Mouse (Mus musculus) cerebellum, adult 2 months (tissue): Measurements from ENCODE around the gene Tbc1d9b.
A peak's percentile ranks its signal among the peaks of the same experiment; 100 is the strongest.

Experiments used
- CTCF ChIP-seq: fragments of 200-500 bp; IDR thresholded peaks from 2 replicates; pipeline ENCODE4 v1.5.1; 2011; ENCODE audit warnings: low read depth, mild to moderate bottlenecking, control low read depth, low read length, moderate library complexity, borderline replicate concordance; ENCODE audit not compliant: insufficient read depth
- POLR2A ChIP-seq: fragments of 200-500 bp; IDR thresholded peaks from 2 replicates; pipeline ENCODE4 v1.6.1; 2011; ENCODE audit warnings: low read length, control low read depth, borderline replicate concordance; ENCODE audit not compliant: insufficient read depth

DNA sequence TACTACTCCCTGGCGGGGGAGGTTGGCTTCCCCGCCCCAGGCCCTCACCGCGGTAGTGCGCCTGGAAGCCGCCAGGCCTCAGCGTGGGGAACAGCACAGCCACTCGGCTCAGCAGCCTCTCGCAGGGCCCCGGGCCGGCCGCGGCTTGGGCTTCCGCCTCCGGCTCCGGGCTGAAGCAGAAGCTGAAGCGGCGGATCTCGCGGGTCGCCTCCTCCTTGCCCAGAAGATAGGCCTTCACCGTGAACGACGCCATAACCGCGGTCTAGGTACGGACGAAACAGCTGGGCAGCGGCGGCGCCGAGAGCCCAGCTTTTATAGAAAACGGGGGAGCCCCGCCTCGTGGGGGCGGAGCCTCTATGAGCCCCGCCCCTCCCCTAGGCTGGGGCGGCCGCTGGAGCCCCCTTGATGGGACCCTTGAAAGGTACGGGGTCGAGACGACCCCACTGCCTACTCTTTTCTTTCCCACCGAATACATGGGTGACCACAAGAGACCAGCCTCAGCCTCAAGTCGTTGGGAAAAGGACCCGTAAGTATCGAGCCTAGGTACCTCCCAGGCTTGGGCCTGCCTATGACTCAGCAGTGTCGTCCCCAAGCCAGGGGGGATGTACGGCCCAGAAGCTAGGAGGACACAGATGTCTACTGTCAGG, 79.4 kb downstream of the Tbc1d9b start, which contains the start of the genes Sqstm1 and Mgat4b:
- TF ChIP-seq CTCF: no peak
- TF ChIP-seq POLR2A: peak; percentile 78
